Mouse (Mus musculus) lung, embryonic 14.5 days (tissue): Measurements from ENCODE around the gene Dennd6a. TPM values are rescaled to one million over a fixed set of nuclear protein-coding genes. Genes with fewer than 3 reads are reported as not detected.

ENCODE experiments used
- ATAC-seq: fragments of 200-750 bp; cut with Nextera tagmentation; 2 replicates; pipeline ENCODE4 v1.8.0; 2017; ENCODE audit warnings: mild to moderate bottlenecking, moderate TSS enrichment, moderate library complexity; ENCODE audit not compliant: insufficient read depth
- DNase-seq: peaks from one replicate; pipeline ENCODE4 v3.0.0-alpha.2; 2015
- H3K27ac ChIP-seq: fragments of 300-500 bp; sonication (generic); 2 replicates; pipeline ENCODE4 v1.5.1; 2014; ENCODE audit warnings: low read depth, mild to moderate bottlenecking, moderate library complexity
- H3K27me3 ChIP-seq: fragments of 300-500 bp; sonication (generic); 2 replicates; pipeline ENCODE4 v1.6.1; 2014; ENCODE audit warnings: low read length, control low read depth; ENCODE audit not compliant: insufficient read depth
- H3K36me3 ChIP-seq: fragments of 300-500 bp; sonication (generic); 2 replicates; pipeline ENCODE4 v1.6.1; 2014; ENCODE audit warnings: control low read depth; ENCODE audit not compliant: insufficient read depth
- H3K4me1 ChIP-seq: fragments of 300-500 bp; sonication (generic); 2 replicates; pipeline ENCODE4 v1.6.1; 2014; ENCODE audit warnings: antibody characterized with exemption, control low read depth; ENCODE audit not compliant: insufficient read depth
- H3K4me2 ChIP-seq: fragments of 300-500 bp; sonication (generic); 2 replicates; pipeline ENCODE4 v1.6.1; 2014; ENCODE audit warnings: mild to moderate bottlenecking
- H3K4me3 ChIP-seq: fragments of 300-500 bp; sonication (generic); 2 replicates; pipeline ENCODE4 v1.5.1; 2014; ENCODE audit warnings: low read depth, low read length
- H3K9ac ChIP-seq: fragments of 300-500 bp; sonication (generic); 2 replicates; pipeline ENCODE4 v1.6.1; 2014
- H3K9me3 ChIP-seq: fragments of 300-500 bp; sonication (generic); 2 replicates; pipeline ENCODE4 v1.6.1; 2016; ENCODE audit warnings: low read depth, low read length, control low read depth
- CTCF ChIP-seq: IDR thresholded peaks from 2 replicates; pipeline ENCODE4 v1.5.1; 2016; ENCODE audit warnings: antibody characterized with exemption, low read depth
- WGBS: fragments of 180-500 bp; shearing (Covaris S2); extraction: QIAGEN DNeasy Blood & Tissue Kit; methylation state at CpG from one replicate; pipeline ENCODE4 v1.1.7; 2014; 5-methylcytosine and 5-hydroxymethylcytosine counted together
- polyA plus RNA-seq: library from polyadenylated mRNA; unstranded; fragments of >200 nt; fragmentation: Nextera tagmentation; extraction: Ambion mirVana; gene quantifications from 2 replicates; pipeline ENCODE4 v1.2.1, GENCODE M21; 2014

The Dennd6a gene
- polyA plus RNA-seq, 1 experiment from 2014 or later, result 39.1 TPM

DNA sequence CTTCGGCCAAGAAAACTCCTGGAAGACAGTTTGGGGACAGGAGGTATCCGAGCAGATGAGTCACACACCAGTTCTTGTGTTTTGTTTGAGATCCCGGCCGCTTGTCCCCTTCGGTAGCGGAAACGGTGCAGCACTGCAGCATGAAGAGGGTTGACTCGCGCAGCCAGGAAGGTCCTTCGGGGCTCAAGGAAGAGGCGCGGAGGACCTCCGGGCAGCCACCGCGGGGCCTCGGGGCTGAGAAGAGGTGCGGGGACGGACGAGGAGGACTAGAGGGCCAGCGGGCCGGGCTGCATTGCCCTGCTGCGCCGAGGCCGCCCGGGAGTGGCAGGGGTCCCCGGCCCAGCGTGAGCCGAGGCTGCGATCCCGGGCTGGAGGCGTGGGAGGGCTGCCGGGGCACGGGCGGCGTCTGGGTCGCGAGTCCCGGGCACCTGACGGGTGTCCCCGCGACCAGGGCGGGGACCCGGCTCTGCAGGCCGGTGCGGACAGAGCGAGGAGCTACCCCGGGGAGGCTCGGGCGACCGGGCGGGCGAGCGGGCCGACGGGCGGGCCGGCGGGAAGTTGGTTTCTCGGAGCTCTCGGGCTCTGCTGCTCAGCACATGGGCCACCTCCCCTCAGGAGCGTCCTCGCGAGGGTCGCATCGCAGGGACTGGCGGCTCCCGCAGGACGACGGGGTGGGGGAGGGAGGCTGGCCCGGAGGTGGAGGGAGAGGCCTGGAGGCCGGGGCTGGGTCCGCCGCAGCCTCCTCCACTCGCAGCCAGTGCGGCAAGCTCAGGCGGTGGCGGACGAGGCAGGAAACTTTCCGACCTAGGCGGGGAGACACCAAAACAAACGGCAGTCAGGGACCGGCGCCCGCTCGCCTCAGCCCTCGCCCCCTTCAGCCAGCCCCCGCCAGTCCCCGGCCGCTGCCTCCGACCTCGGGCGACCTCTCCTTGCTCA, 39.6 kb upstream of the Dennd6a start:
- Histone ChIP-seq H3K27me3 (no peaks in the 10 kb centered on the region), H3K4me1 (peaks cover 12% of the 10 kb centered on the region; the same call in 1 of the 2 replicates), H3K4me3 (peak overlapping the region; percentile 95), H3K9me3 (no peaks in the 10 kb centered on the region), H3K36me3 (no peaks in the 10 kb centered on the region; the same call in 1 of the 2 replicates), H3K4me2 (peak overlapping the region; percentile 83), H3K9ac (peak overlapping the region; percentile 92), H3K27ac (peak overlapping the region; percentile 84)
- DNase-seq (peak; percentile 62), ATAC-seq (peak; percentile 89)
- no peak for TF ChIP-seq CTCF
- WGBS, result under 1% methylated on average over 87 of the region's 92 CpGs

DNA sequence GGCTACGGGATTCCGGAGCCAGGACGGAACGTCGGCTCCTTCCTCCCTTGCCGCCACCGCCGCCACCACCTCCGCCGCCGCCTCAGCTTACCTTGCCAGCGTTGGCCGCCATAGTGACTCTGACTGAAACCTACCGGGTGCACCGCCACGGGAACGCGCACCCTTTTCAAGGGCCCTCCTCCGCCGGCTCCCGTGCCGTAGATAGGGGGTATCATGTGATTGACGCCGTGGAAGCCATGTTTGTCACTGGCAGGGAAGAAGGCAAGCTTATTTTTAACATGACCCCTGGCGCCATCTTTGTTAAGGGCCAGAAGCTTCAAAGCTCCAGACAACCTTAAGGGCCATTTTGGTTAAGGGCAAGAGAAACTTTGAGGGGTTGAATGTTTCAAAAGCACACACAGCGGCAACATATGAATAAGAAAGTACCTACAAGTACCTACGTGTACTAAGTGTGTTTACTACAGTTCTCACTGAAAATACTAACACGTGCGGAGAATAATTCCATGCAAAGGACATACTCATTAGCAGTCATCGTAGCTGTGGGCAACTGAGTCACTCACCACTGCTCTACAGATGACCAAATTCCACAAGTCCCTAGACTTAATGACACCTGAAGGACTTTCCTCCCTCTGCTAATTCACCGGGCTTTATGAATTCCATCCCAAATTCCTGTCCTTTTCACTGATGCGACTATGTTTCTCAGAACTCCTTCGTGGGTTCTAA, 38.7 kb upstream of the Dennd6a start, which contains the start of gene Slmap:
TSS of gene Slmap (minus strand) at position 175 of the 723 bp plus-strand sequence.
- H3K9me3 ChIP-seq, result no peaks in the 10 kb centered on the region
- H3K4me2 ChIP-seq, result peak within 1 kb of the TSS; percentile 83
- H3K27me3 ChIP-seq, result no peaks in the 10 kb centered on the region
- H3K9ac ChIP-seq, result peak within 1 kb of the TSS; percentile 92
- ATAC-seq, result peak; percentile 91
- H3K4me3 ChIP-seq, result peak within 1 kb of the TSS; percentile 95
- peaks cover 12% of the 10 kb centered on the region; the same call in 1 of the 2 replicates for H3K4me1 ChIP-seq
- peak; percentile 100 for DNase-seq
- H3K27ac ChIP-seq, result peak within 1 kb of the TSS; percentile 84
- no peak for TF ChIP-seq CTCF
- WGBS, result 12% methylated on average over 33 of the region's 33 CpGs
- H3K36me3 ChIP-seq, result no peaks in the 10 kb centered on the region

DNA sequence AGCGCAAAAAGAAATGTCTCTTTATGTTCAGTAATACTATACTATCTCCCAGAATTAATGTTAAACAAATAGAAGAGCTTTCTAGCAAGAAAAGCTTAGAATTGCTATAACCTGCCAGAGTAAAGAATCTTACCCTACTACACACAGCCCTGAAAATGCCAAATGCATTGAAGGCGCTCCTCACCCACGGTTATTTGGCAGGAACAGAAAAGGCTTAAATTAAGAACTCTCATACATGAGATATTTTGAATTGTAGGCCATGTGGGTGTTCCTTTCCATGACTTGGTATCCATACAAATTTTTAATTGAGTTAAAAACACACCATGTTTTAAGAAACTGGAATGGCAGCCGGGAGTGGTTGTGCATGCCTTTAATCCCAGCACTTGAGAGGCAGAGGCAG, 34.4 kb upstream of the Dennd6a start:
- no peak for DNase-seq
- Histone ChIP-seq H3K4me2 (no peak overlapping the region), H3K4me3 (no peak overlapping the region), H3K36me3 (no peaks in the 10 kb centered on the region), H3K9me3 (no peaks in the 10 kb centered on the region), H3K27me3 (no peaks in the 10 kb centered on the region), H3K9ac (no peak overlapping the region), H3K4me1 (no peaks in the 10 kb centered on the region), H3K27ac (no peak overlapping the region)
- WGBS, result 76% methylated on average over 4 of the region's 4 CpGs
- ATAC-seq, result no peak
- no peak for TF ChIP-seq CTCF

DNA sequence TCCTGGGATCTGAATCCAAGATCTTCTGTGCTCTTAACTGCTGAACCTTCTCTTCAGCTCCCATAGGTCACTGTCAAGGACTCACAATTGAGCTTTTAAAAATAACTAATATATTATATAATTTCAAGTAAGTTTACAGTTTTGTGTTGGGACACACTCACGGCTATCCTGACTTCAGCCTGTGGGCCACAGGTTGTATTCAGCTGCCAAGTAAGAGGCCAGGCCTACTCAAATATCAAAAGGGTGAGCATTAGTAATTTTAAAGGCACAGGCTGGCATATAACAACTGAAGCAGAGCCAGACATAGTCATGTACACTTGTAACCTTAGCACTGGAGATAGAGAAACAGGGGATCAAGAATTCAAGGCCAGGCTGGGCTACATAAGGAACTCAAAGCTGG, 33.1 kb upstream of the Dennd6a start:
- Histone ChIP-seq H3K9me3 (no peaks in the 10 kb centered on the region), H3K9ac (no peak overlapping the region), H3K27ac (no peak overlapping the region), H3K4me1 (no peaks in the 10 kb centered on the region), H3K27me3 (no peaks in the 10 kb centered on the region), H3K4me3 (no peak overlapping the region), H3K36me3 (no peaks in the 10 kb centered on the region), H3K4me2 (no peak overlapping the region)
- DNase-seq, result no peak
- TF ChIP-seq CTCF, result no peak
- no peak for ATAC-seq
- 58% methylated on average over 1 of the region's 1 CpGs for WGBS

DNA sequence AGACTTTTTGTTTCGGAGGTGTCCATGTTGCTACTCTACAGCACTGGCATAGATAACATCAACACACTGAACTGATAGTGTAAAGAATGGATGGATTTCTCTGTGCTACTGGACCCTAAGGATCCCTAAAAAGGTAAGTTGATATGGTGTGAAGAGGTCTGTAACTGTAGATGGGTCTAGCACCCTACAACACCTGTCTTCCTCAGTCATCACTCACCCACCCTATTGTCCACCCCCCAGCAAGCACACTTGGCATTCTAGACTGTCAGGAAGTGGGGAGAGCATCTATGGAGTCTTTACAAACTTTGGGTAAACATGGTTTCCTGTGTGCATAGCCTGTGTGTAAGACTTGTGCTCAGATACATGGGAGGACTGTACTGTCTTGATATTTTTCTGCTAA, 31.5 kb upstream of the Dennd6a start:
- WGBS, result 94% methylated on average over 1 of the region's 1 CpGs
- no peak overlapping the region for H3K4me3 ChIP-seq
- no peak for ATAC-seq

DNA sequence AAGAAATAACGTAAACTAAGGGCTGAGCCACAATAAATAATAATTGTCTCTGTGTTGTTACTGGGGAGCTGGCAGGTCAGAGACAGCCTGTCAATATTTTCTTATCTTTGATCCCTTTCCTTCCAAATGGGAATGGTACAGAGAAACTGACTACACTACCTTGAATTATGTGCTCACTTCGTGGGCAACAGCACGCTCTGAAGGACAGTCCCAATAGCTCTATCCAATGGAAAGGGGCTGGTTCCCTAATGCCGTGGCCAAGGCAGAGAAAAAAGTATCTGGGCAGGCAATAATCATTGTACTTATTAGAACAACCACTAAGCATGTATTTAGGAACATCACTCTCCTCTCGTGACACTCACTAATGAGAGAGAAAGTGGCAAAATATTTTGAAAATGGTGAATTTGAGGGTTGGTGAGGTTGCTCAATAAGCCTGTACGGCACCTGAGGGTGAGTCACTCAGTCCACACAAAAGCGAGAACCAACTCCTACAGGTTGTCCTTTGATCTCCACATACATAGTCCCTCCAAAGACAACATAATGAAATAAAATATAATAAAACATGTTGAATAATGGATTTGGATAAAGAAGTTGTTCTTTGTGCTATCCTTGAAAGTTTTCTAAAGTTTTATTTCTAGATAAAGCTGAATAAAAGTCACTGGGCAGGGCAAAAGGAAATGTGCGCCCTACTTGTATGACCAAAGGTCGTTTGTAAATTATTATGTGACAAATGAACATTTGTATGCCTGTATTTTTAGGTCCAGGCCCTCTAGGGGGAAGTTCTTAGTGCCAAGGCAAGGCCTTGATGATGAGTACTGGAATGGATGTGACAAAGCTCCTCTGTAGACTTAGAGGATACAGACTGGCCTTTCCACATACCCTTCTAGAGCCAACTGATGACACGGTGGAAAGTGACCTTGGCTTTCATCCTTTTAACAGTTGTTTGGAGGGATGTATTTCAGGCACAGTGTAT, 25.9 kb upstream of the Dennd6a start:
- no peak for DNase-seq
- no peak for ATAC-seq
- Histone ChIP-seq H3K9me3 (no peaks in the 10 kb centered on the region), H3K27me3 (no peaks in the 10 kb centered on the region), H3K27ac (no peak overlapping the region), H3K4me3 (no peak overlapping the region), H3K4me2 (no peak overlapping the region), H3K4me1 (no peaks in the 10 kb centered on the region), H3K9ac (no peak overlapping the region), H3K36me3 (no peaks in the 10 kb centered on the region)
- TF ChIP-seq CTCF, result no peak
- WGBS, result 73% methylated on average over 10 of the region's 10 CpGs

More for the DNA sequence above, 31.5 kb upstream of the Dennd6a start:
- Histone ChIP-seq H3K4me2 (no peak overlapping the region), H3K9ac (no peak overlapping the region), H3K27ac (no peak overlapping the region), H3K36me3 (no peaks in the 10 kb centered on the region), H3K9me3 (no peaks in the 10 kb centered on the region), H3K27me3 (no peaks in the 10 kb centered on the region), H3K4me1 (no peaks in the 10 kb centered on the region)
- TF ChIP-seq CTCF, result no peak
- DNase-seq, result no peak
